Mouse (Mus musculus) lung, postnatal 0 days (tissue): ENCODE measurements around the gene Ackr4.

Experiments
- CTCF ChIP-seq: IDR thresholded peaks from 2 replicates; pipeline ENCODE4 v1.5.1; 2016; ENCODE audit warnings: antibody characterized with exemption, mild to moderate bottlenecking
- EP300 ChIP-seq: IDR thresholded peaks from 2 replicates; pipeline ENCODE4 v1.6.1; 2016; ENCODE audit warnings: antibody characterized with exemption, mild to moderate bottlenecking, control low read depth

GRCm38 (mm10) chr9:104063244-104063961, 63.3 kb downstream of the Ackr4 start, which contains the start of gene Acad11:
- TF ChIP-seq CTCF: no peak
- no peak for TF ChIP-seq EP300
